Mouse (Mus musculus): ENCODE measurements around the gene Tbx3. TPM values are rescaled to one million over a fixed set of nuclear protein-coding genes. Genes with fewer than 3 reads are reported as not detected.
A peak's percentile ranks its signal among the peaks of the same experiment; 100 is the strongest.

The Tbx3 gene
- total RNA-seq, 2 experiments from 2014 or later: 7.0 to 9.7 TPM

GRCm38 (mm10) chr5:119679614-119680328 is 9.3 kb downstream of the Tbx3 start:
- DNase-seq: no peak

- peak; percentile 43 for DNase-seq
Measured at GRCm38 (mm10) chr5:119680329-119681010, 10.0 kb downstream of the Tbx3 start.

GRCm38 (mm10) chr5:119681011-119681832 is 10.8 kb downstream of the Tbx3 start:
- DNase-seq: peak; percentile 3

GRCm38 (mm10) chr5:119681833-119682210 is 11.4 kb downstream of the Tbx3 start:
- DNase-seq: peak; percentile 4

- no peak for DNase-seq
Measured at GRCm38 (mm10) chr5:119682646-119683515, 12.4 kb downstream of the Tbx3 start.

- no peak for DNase-seq
Measured at GRCm38 (mm10) chr5:119683861-119684260, 13.4 kb downstream of the Tbx3 start.

- no peak for DNase-seq
Measured at GRCm38 (mm10) chr5:119684701-119685391, 14.4 kb downstream of the Tbx3 start.

GRCm38 (mm10) chr5:119685446-119686198 is 15.2 kb downstream of the Tbx3 start:
- no peak for DNase-seq

- DNase-seq: no peak
Measured at GRCm38 (mm10) chr5:119686199-119686964, 15.9 kb downstream of the Tbx3 start.

- no peak for DNase-seq
Measured at GRCm38 (mm10) chr5:119687005-119687855, 16.8 kb downstream of the Tbx3 start.

GRCm38 (mm10) chr5:119687856-119688206 is 17.4 kb downstream of the Tbx3 start:
- no peak for DNase-seq

- DNase-seq: no peak
Measured at GRCm38 (mm10) chr5:119688306-119688705, 17.8 kb downstream of the Tbx3 start.

- DNase-seq: no peak
Measured at GRCm38 (mm10) chr5:119688914-119689420, 18.5 kb downstream of the Tbx3 start.

- no peak for DNase-seq
Measured at GRCm38 (mm10) chr5:119689501-119689900, 19.0 kb downstream of the Tbx3 start.

GRCm38 (mm10) chr5:119691075-119691474 is 20.6 kb downstream of the Tbx3 start:
- DNase-seq: peak; percentile 81

- DNase-seq: no peak
Measured at GRCm38 (mm10) chr5:119692425-119692824, 22.0 kb downstream of the Tbx3 start.

GRCm38 (mm10) chr5:119694914-119695313 is 24.4 kb downstream of the Tbx3 start:
- no peak for DNase-seq

- DNase-seq: no peak
Measured at GRCm38 (mm10) chr5:119703031-119703430, 32.6 kb downstream of the Tbx3 start.

- no peak for DNase-seq
Measured at GRCm38 (mm10) chr5:119704900-119705299, 34.4 kb downstream of the Tbx3 start.
